Mouse (Mus musculus): ENCODE measurements at regions not wholly inside any gene's neighbourhood (a gene's known extent, or its start where the extent isn't known, plus 50 kb on each side); places are given as distances from the start of the nearest gene placed in this dataset.
A peak's percentile ranks its signal among the peaks of the same experiment; 100 is the strongest.

DNA sequence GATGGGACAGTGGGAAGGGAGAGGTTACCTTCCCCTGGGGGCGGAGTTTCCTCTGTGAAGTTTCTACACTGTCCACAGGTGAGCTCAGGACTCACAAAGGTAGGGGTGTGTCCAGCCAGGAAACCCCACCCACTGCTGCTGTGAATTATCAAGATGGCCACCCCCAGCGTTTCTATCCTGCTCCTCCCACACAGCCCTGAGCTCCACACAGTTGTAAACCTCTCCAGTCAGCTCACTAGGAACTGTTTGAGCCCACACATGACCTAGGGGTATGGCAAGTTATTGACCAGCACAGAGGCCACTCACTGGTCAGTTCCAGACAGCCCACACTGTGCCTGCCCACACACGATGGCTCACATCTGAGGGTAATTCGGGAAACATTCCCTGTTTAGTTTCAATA, 69.5 kb upstream of the Otos start:
- WGBS: 57% methylated on average over 4 of the region's 4 CpGs
- ATAC-seq (ENCODE audit: low FRiP score, low TSS enrichment): no peak
- Histone ChIP-seq H3K27me3 (ENCODE audit: insufficient read depth, low read length) (no peaks in the 10 kb centered on the region), H3K4me2 (replicated peaks; ENCODE audit: low read depth, low read length) (no peak overlapping the region), H3K36me3 (ENCODE audit: insufficient read depth, low read length) (no peaks in the 10 kb centered on the region), H3K4me3 (ENCODE audit: low read length) (no peak overlapping the region), H3K9ac (replicated peaks; ENCODE audit: low read length) (no peak overlapping the region), H3K9me3 (ENCODE audit: low read length) (no peaks in the 10 kb centered on the region), H3K4me1 (ENCODE audit: insufficient read depth, low read length) (peaks cover 5% of the 10 kb centered on the region; the same call in 1 of the 2 replicates), H3K27ac (ENCODE audit: low read length) (no peak overlapping the region)

DNA sequence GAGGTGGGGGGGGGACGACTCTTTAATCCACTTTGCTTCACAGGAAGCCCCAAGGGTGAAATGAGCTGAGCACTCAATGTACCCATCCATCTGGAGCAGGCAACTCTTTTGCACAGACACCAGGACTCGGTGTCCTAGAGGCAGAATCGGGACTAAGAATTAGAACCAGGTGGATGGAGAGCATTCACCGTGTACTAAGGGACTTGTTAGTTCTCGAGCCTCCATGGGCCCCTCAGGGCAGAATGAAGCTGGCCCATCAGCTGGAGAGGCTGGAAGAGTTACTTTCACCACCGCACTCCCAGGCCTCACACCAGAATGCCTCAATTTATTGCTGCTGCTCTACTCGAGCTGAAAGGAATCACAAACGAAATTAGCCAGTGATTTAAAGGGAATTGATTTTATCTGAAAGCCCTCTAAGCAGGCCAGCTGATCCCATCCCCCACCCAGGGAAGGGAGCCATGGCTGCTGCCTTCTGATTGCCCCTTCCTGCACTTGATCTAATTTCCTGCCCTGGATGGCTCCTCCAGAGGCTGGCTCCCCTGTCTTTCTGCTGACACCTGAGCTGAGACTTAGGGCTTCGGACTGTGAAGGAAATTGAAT, 66.2 kb upstream of the Otos start:
- WGBS: 23% methylated on average over 9 of the region's 9 CpGs

DNA sequence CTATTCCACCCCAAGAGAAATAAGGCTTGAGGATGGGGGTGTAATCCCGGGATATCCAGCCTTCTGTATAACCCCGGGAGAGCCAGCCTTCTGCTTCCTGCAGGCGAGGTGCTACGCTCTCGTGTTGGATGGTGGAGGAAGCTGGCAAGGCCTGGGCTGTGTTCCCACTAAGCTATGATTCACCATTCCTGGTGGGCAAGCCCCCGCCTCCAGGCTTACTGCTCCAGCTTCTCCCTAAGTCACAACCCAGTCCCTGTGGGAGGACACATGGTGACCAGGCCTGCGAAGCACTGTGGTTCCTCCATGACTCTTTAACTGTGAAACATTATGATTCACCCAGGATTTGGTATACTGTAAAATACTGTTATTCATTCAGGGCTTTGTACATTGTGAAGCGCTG, 63.7 kb upstream of the Otos start:
- WGBS: 87% methylated on average over 8 of the region's 8 CpGs

More for the DNA sequence above, 66.2 kb upstream of the Otos start:
- H3K9ac ChIP-seq (replicated peaks; ENCODE audit: low read length): no peak overlapping the region
- H3K27ac ChIP-seq (ENCODE audit: low read length): no peak overlapping the region
- no peaks in the 10 kb centered on the region for H3K27me3 ChIP-seq (ENCODE audit: insufficient read depth, low read length)
- H3K4me2 ChIP-seq (replicated peaks; ENCODE audit: low read depth, low read length): no peak overlapping the region
- no peaks in the 10 kb centered on the region for H3K36me3 ChIP-seq (ENCODE audit: insufficient read depth, low read length)
- no peak for ATAC-seq (ENCODE audit: low FRiP score, low TSS enrichment)
- H3K9me3 ChIP-seq (ENCODE audit: low read length): no peaks in the 10 kb centered on the region
- peaks cover 5% of the 10 kb centered on the region; the same call in 1 of the 2 replicates for H3K4me1 ChIP-seq (ENCODE audit: insufficient read depth, low read length)
- no peak overlapping the region for H3K4me3 ChIP-seq (ENCODE audit: low read length)

DNA sequence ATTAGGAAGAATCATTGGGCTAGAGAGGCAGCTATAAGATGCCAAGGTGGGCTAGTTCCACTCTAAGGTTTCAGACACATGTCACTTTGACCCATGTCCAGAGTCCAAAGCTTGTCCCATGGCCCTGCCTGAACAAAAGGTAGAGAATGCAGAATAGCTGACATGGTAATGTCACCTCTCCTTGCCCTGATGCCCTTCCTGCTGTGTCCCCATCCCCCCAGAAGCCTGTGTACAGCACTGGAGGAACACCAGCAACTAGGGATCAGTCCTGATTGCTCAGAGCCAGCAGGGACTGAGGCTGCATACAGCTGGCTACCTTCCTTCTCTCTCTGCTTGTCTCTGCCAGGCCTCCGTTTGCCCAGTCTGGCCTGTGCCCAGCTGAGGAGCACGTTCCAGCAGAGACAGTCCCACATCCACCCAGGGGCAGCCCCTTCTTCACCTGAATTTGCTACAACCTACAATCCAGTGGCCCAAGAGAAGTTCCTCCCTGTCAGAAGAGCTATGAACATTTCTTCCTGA, 61.7 kb upstream of the Otos start:
- Histone ChIP-seq H3K27me3 (ENCODE audit: insufficient read depth, low read length) (no peaks in the 10 kb centered on the region), H3K9ac (replicated peaks; ENCODE audit: low read length) (no peak overlapping the region), H3K27ac (ENCODE audit: low read length) (no peak overlapping the region), H3K4me3 (ENCODE audit: low read length) (no peak overlapping the region), H3K4me1 (ENCODE audit: insufficient read depth, low read length) (peaks cover 5% of the 10 kb centered on the region; the same call in 1 of the 2 replicates), H3K4me2 (replicated peaks; ENCODE audit: low read depth, low read length) (no peak overlapping the region), H3K36me3 (ENCODE audit: insufficient read depth, low read length) (no peaks in the 10 kb centered on the region), H3K9me3 (ENCODE audit: low read length) (no peaks in the 10 kb centered on the region)
- WGBS: 79% methylated on average over 2 of the region's 2 CpGs
- ATAC-seq (ENCODE audit: low FRiP score, low TSS enrichment): no peak

More for the DNA sequence above, 63.7 kb upstream of the Otos start:
- H3K9me3 ChIP-seq (ENCODE audit: low read length): no peaks in the 10 kb centered on the region
- no peak overlapping the region for H3K9ac ChIP-seq (replicated peaks; ENCODE audit: low read length)
- H3K36me3 ChIP-seq (ENCODE audit: insufficient read depth, low read length): no peaks in the 10 kb centered on the region
- no peaks in the 10 kb centered on the region for H3K27me3 ChIP-seq (ENCODE audit: insufficient read depth, low read length)
- no peak overlapping the region for H3K27ac ChIP-seq (ENCODE audit: low read length)
- H3K4me3 ChIP-seq (ENCODE audit: low read length): no peak overlapping the region
- ATAC-seq (ENCODE audit: low FRiP score, low TSS enrichment): no peak
- H3K4me2 ChIP-seq (replicated peaks; ENCODE audit: low read depth, low read length): no peak overlapping the region
- peaks cover 5% of the 10 kb centered on the region; the same call in 1 of the 2 replicates for H3K4me1 ChIP-seq (ENCODE audit: insufficient read depth, low read length)

DNA sequence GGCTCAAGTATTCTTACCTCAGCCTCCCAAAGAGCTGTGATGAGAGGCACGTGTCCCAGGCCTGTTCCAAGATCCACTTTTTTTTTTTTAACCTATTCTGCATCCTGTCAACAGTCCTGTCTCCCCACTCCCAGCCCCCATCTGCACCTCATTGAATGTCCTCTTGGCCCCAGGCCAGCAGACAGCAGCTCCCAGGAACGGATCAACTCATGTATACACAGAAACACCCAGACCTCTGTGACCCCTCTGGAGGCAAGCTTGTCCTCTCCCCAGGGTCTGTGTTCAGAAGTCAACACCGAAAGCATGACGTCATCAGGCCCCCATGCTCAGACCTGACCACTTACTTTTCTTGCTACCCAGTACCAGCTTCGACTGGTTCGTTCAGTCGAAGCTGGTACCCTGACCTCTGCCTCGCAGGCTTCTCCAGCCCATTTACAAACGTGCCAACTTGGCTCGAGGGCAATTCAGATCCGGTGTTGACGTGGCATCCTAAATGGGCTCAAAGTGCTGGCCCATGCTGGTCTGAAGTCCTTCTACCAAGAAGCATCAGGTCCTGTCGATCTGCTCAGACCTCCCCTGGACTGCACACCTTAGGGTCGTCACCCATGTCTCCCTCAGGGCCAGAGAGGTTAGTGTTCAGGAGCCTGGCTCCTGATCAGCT, 60.7 kb upstream of the Otos start:
- no peaks in the 10 kb centered on the region for H3K4me1 ChIP-seq (ENCODE audit: insufficient read depth, low read length)
- no peaks in the 10 kb centered on the region for H3K36me3 ChIP-seq (ENCODE audit: insufficient read depth, low read length)
- no peak overlapping the region for H3K9ac ChIP-seq (replicated peaks; ENCODE audit: low read length)
- H3K4me2 ChIP-seq (replicated peaks; ENCODE audit: low read depth, low read length): no peak overlapping the region
- no peak for ATAC-seq (ENCODE audit: low FRiP score, low TSS enrichment)
- no peaks in the 10 kb centered on the region for H3K9me3 ChIP-seq (ENCODE audit: low read length)
- H3K27me3 ChIP-seq (ENCODE audit: insufficient read depth, low read length): no peaks in the 10 kb centered on the region
- H3K4me3 ChIP-seq (ENCODE audit: low read length): no peak overlapping the region
- no peak overlapping the region for H3K27ac ChIP-seq (ENCODE audit: low read length)
- WGBS: 66% methylated on average over 14 of the region's 14 CpGs

DNA sequence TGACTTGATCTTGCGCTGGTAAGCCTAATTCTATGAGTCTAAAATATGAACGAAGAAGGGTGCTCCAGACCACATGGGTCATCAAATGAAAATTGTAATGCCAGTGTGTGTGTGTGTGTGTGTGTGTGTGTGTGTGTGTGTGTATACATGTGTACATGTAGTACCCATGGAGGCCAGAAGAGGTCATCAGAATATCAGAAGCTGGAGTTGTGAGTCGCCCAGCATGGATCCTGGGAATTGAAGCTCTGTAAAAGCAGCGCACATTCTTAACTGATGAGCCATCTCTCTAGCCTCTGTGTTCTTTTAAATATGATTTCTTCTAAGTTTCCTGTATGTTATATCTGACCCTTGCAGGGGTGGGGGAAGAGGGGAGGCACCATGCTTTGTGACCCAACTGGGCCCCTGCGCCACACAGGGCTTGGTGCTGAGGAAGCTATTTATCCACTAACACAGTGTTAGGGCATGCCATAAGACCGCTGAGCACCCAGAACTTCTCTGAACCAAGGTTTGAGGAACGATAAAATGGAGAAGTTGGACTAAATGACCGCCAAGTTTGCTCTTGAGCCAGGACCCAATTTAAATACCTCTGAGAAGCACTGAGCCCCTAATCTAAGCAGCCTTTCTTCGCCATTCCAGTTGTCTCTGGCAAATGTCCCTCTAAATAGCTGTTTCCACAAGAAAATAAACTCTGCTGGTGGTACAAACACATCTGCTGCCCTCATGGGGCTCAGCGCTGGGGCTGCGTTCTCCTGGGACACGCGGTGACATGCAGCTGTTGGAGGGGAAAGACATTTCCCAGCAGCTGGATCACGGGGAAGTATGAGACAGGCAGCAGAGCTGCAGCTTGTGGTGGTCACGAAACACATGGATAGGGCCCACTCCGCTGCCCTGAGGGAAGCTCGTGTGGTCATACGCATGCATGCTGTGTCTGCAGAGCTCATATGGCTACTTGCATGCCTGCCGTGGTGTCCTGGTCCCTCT, 59.6 kb upstream of the Otos start:
- Histone ChIP-seq H3K4me3 (ENCODE audit: low read length) (no peak overlapping the region), H3K27ac (ENCODE audit: low read length) (no peak overlapping the region), H3K36me3 (ENCODE audit: insufficient read depth, low read length) (no peaks in the 10 kb centered on the region), H3K9ac (replicated peaks; ENCODE audit: low read length) (no peak overlapping the region), H3K4me1 (ENCODE audit: insufficient read depth, low read length) (peaks cover 7% of the 10 kb centered on the region), H3K9me3 (ENCODE audit: low read length) (no peaks in the 10 kb centered on the region), H3K27me3 (ENCODE audit: insufficient read depth, low read length) (no peaks in the 10 kb centered on the region), H3K4me2 (replicated peaks; ENCODE audit: low read depth, low read length) (no peak overlapping the region)
- ATAC-seq (ENCODE audit: low FRiP score, low TSS enrichment): 0 out of 2 replicates have a peak, but pooled peaks have one; percentile 27
- 87% methylated on average over 19 of the region's 19 CpGs for WGBS

DNA sequence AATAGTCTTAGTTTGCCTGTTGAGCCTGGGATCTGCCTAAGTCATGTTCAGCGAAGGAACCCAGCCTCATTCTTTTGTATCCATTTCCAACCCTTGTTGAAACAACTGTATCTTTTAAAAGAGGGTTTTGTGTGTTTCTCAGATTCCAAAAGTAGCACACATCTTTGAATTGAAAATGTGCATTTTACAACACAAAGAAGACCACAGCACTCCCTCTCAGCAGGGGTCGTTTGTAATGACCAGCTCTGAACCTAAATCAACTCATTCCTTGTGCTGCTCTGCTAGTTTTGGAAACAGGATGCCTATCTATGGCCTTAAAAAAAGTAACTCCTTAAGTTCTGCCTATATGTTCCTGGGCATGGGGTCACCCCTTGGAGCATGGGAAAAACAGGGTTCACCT, 58.8 kb upstream of the Otos start:
- Histone ChIP-seq H3K4me3 (ENCODE audit: low read length) (no peak overlapping the region), H3K4me1 (ENCODE audit: insufficient read depth, low read length) (peaks cover 8% of the 10 kb centered on the region), H3K9ac (replicated peaks; ENCODE audit: low read length) (no peak overlapping the region), H3K36me3 (ENCODE audit: insufficient read depth, low read length) (no peaks in the 10 kb centered on the region), H3K27me3 (ENCODE audit: insufficient read depth, low read length) (no peaks in the 10 kb centered on the region), H3K27ac (ENCODE audit: low read length) (no peak overlapping the region), H3K4me2 (replicated peaks; ENCODE audit: low read depth, low read length) (no peak overlapping the region), H3K9me3 (ENCODE audit: low read length) (no peaks in the 10 kb centered on the region)
- ATAC-seq (ENCODE audit: low FRiP score, low TSS enrichment): no peak
- 61% methylated on average over 2 of the region's 2 CpGs for WGBS

DNA sequence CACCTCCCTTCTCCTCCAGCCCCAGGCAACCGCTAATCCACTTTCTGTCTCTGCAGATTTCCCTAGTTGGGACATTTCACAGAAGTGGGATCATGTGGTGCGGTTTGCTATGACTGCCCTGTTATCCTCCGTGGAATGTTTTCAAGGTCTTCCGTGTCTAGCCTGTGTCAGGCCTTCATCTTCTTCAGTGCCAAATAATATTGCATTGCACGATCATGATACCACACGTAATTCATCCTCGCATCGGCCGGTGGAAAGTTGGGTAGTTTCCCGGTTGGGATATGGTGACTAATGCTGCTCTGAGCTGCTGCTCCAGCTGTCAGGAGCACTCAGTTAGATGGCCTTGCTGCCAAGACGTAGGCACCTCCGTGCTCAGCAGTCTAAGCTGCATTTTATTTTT, 55.3 kb upstream of the Otos start:
- H3K4me2 ChIP-seq (replicated peaks; ENCODE audit: low read depth, low read length): no peak overlapping the region
- H3K9me3 ChIP-seq (ENCODE audit: low read length): no peaks in the 10 kb centered on the region
- no peak for ATAC-seq (ENCODE audit: low FRiP score, low TSS enrichment)
- WGBS: 69% methylated on average over 12 of the region's 12 CpGs
- H3K27me3 ChIP-seq (ENCODE audit: insufficient read depth, low read length): 0 out of 2 replicates have a peak, but pooled peaks cover 2% of the 10 kb centered on the region
- no peak overlapping the region for H3K9ac ChIP-seq (replicated peaks; ENCODE audit: low read length)
- H3K27ac ChIP-seq (ENCODE audit: low read length): no peak overlapping the region
- no peaks in the 10 kb centered on the region for H3K36me3 ChIP-seq (ENCODE audit: insufficient read depth, low read length)
- no peak overlapping the region for H3K4me3 ChIP-seq (ENCODE audit: low read length)
- peaks cover 25% of the 10 kb centered on the region for H3K4me1 ChIP-seq (ENCODE audit: insufficient read depth, low read length)

DNA sequence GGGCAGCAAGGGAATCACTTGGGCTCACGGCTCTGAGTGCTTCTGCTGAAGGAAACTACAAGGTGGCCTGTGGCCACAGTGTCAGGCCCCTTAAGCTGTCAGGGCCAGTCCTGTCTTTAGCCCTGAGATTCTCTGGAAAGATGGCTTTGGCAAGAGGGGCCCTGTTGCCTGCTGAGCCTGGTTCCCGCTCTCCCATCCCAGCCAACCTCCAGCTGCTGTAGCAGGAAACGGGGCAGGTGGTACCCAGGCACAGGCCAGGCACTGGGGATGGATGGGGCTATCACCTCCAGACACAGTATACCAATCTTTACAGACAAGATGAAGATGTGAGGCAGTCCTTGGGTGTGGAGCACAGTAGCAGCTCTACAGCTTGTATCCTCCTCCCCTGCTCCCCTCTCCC, 54.6 kb upstream of the Otos start:
- H3K9ac ChIP-seq (replicated peaks; ENCODE audit: low read length): no peak overlapping the region

More for the DNA sequence above, 54.6 kb upstream of the Otos start:
- no peak overlapping the region for H3K4me2 ChIP-seq (replicated peaks; ENCODE audit: low read depth, low read length)
- no peak for ATAC-seq (ENCODE audit: low FRiP score, low TSS enrichment)
- H3K4me3 ChIP-seq (ENCODE audit: low read length): no peak overlapping the region
- 74% methylated on average over 3 of the region's 3 CpGs for WGBS
- no peak overlapping the region for H3K27ac ChIP-seq (ENCODE audit: low read length)
- H3K4me1 ChIP-seq (ENCODE audit: insufficient read depth, low read length): peaks cover 27% of the 10 kb centered on the region
- no peaks in the 10 kb centered on the region for H3K9me3 ChIP-seq (ENCODE audit: low read length)
- H3K36me3 ChIP-seq (ENCODE audit: insufficient read depth, low read length): no peaks in the 10 kb centered on the region
- 0 out of 2 replicates have a peak, but pooled peaks cover 2% of the 10 kb centered on the region for H3K27me3 ChIP-seq (ENCODE audit: insufficient read depth, low read length)

All from kidney, embryonic 16.5 days (tissue).